Mouse (Mus musculus) B cell, adult (primary cell): ENCODE measurements around the gene Wnt5a. TPM values are rescaled to one million over a fixed set of nuclear protein-coding genes. Genes with fewer than 3 reads are reported as not detected.

Experiments used
- total RNA-seq: library from RNA; stranded (reverse); gene quantifications from 4 replicates; pipeline ENCODE4 v1.2.4, GENCODE M21; 2023; ENCODE audit not compliant: inconsistent age

Wnt5a gene
- total RNA-seq, result not detected in 4 replicates

GRCm38 (mm10) chr14:28504101-28505050 lies at the start of gene Wnt5a:
Gene Wnt5a (plus strand): TSS chr14:28504750.

